Mouse (Mus musculus) activated CD4-positive, CD25-positive, alpha-beta regulatory T cell, adult 4 months (primary cell): ENCODE results near the gene Yipf2. TPM values are rescaled to one million over a fixed set of nuclear protein-coding genes. Genes with fewer than 3 reads are reported as not detected.
"Not testable (repeated sequence)": the region's sequence is repeated elsewhere in the genome, so short reads cannot be mapped to it uniquely, and the experiment has no call there.

ENCODE experiments used
- ATAC-seq: one replicate; pipeline ENCODE4 v1.8.0; 2017
- polyA plus RNA-seq, 2 experiments: library from polyadenylated mRNA; unstranded; fragments of 100-300 nt; shearing (Covaris generic); gene quantifications; one replicate each; pipeline ENCODE4 v1.2.1; 2017

The Yipf2 gene
- polyA plus RNA-seq, 2 experiments from 2014 or later: 16.7 to 18.3 TPM

GRCm38 (mm10) chr9:21598198-21598597, 5.6 kb upstream of the Yipf2 start:
- peak; percentile 53 for ATAC-seq

GRCm38 (mm10) chr9:21594838-21595237, 2.2 kb upstream of the Yipf2 start:
- no peak for ATAC-seq

DNA sequence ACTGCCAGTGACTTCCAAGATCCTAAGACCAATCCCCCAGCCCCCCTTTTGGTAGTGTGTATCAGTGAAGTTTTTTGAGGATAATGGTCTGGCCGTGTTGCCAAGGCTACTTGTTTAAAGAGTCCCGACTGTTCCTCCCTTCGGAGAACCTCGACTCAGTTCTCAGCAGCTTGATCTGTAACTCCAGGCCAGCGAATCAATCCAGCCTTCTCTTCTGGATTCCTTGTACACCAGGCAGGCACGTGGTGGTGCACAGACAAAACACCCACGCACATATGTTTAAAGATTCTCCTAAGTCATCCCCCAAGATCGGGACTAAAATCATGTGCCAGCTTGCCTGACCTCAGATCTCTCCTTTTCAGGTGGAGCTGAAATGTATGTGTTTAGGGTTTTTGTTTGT, 1.7 kb upstream of the Yipf2 start:
- not testable (repeated sequence) for ATAC-seq

- ATAC-seq: peak; percentile 41
Observed at GRCm38 (mm10) chr9:21593122-21593721, 594 bp upstream of the Yipf2 start.

- peak; percentile 32 for ATAC-seq
Observed at GRCm38 (mm10) chr9:21591831-21592702, 561 bp downstream of the Yipf2 start.

DNA sequence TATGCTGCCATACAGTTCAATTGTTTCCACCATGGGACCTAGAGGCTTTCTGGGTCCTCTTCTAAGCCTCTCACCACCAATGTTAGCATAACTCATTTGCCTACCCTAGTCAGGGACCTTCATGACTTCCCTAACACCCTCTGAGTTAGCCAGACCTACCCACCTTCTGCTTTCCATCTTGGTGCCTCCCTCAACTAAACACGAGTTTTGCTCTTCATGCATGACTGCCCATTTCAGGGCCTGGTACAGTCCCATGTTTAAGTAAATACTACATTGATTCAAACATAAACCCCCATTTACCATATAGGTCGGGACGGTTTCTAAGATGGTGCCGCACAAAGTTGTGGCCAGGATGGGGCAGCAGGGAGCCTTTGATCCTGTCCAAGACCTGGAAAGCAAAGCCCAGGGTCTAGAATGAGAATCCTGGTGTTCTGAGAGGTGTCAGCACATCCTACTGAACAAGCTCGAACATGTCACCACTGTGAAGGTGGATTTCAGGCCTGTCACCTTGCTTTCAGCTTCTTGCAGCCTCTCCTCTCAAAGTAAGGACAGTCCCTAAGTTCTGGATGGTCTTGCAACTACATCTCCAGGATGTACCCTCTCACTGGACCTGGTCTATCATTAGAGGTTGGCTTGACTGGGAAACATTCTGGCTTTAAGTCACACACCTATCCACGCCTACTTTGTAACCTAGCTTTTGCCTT, 1.3 kb downstream of the Yipf2 start:
- ATAC-seq: no peak

DNA sequence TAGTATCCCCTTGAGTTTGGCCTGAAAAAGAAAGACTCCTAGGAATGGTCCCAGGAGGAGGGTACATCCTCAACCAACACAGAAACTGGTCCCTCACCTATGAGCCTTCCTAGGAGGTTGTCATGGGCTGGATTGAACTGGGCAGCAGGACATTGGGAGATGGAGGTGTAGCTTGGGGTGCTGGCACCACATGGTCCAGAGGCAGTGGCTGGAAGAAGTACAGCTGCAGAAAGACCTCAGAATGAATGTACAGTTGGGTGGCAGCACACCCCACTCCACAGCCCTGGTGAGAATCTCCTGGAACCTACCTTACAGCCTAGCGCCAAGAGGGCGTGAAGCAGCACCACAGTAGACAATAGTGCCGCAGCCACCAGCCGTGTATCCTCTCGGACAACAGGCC, 3.1 kb downstream of the Yipf2 start:
- ATAC-seq: no peak

- ATAC-seq: no peak
Observed at GRCm38 (mm10) chr9:21588350-21588749, 4.3 kb downstream of the Yipf2 start.

DNA sequence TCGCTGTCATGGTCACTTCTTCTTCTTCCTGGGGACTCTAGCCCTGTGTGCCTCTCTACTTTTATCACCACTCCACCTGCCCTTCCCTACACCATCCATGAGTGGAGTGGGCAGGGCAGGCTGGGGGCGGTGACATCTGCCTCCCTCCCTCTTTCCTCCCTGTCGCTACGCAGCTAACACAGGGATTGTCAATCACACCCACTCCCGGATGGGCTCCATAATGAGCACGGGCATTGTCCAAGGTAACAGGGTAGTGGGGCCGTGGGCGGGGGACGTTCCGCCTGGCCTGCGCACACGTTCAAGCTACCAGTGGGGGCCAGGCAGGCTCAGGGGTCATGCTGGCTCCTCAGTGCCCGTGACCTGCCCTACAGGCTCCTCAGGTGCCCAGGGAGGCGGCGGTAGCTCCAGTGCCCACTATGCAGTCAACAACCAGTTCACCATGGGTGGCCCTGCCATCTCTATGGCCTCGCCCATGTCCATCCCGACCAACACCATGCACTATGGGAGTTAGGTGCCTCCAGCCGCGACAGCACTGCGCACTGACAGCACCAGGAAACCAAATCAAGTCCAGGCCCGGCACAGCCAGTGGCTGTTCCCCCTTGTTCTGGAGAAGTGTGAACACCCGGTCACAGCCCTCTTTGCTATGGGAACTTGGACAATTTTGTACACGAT, 4.8 kb downstream of the Yipf2 start:
- ATAC-seq: no peak

DNA sequence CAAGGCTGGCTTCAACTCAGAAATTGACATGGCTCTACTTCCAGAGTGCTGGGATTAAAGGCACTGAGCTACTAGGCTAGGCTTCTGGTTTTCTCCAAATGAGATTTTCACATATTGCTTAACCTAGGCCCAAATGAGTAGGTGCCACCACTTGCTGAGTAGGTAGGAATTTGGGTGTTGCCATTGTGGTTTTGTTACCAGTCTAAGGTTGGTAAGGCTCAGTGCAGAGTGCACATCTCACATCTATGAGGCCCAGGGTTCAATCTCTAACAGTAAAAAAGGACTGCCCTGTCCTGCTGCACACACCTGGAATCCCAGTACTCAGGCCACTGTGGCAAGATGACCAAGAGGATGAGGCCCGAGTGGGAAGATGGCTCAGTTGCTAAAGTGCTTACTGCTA, 7.2 kb downstream of the Yipf2 start:
- ATAC-seq: no peak

GRCm38 (mm10) chr9:21578226-21578625, 14.4 kb downstream of the Yipf2 start:
- no peak for ATAC-seq

DNA sequence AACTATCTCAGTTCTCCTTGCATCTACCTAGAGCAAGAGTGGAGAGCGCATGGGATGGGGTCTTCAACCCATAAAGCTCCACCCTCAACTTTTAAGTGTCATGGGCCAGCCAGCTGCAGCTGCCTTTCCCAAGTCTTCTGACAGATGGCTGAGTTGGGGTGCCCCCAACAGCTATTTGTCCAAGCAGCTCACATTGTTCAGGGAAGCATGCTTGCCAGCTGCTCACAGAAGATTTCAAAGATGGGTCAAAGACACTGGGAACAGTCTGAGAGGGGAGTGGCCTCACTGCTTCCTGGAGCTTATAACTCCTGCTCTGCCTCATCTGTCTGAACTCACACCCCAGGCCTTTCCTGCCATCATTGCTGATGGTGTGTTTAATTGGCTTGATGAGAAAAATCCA, 16.3 kb downstream of the Yipf2 start:
- ATAC-seq: no peak

- ATAC-seq: no peak
Observed at GRCm38 (mm10) chr9:21575253-21575652, 17.4 kb downstream of the Yipf2 start.

GRCm38 (mm10) chr9:21574012-21574801, 18.4 kb downstream of the Yipf2 start:
- no peak for ATAC-seq

- no peak for ATAC-seq
Observed at GRCm38 (mm10) chr9:21568657-21569255, 23.9 kb downstream of the Yipf2 start.

- ATAC-seq: peak; percentile 54
Observed at GRCm38 (mm10) chr9:21567051-21567450, 25.6 kb downstream of the Yipf2 start.

- ATAC-seq: no peak
Observed at GRCm38 (mm10) chr9:21566538-21566937, 26.1 kb downstream of the Yipf2 start.

- no peak for ATAC-seq
Observed at GRCm38 (mm10) chr9:21565004-21565586, 27.5 kb downstream of the Yipf2 start.

DNA sequence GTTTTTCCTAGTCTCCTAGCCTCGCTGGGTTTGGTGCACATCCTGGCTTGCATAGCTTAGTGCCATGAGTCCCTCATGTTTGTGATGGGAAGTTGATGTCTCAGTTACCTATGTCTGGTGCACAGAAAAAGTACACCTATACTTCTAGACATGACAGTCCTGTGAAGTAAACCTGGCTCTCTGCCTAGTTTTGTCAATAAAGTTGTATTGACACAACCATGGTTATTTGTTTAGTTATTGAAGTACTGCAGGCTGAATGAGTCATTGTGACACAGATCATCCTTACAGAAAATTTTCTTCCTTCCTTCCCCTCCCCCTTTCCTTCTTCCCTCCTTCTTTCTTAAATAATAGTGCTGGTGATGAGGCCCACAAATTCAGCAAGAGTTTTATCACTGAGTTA, 28.2 kb downstream of the Yipf2 start:
- no peak for ATAC-seq

- ATAC-seq: no peak
Observed at GRCm38 (mm10) chr9:21559151-21559550, 33.5 kb downstream of the Yipf2 start.

GRCm38 (mm10) chr9:21558366-21558765, 34.3 kb downstream of the Yipf2 start:
- no peak for ATAC-seq
